Mouse (Mus musculus): ENCODE measurements around the gene Hcn3.

GRCm38 (mm10) chr3:89163123-89163522 is 3.1 kb upstream of the Hcn3 start:
- TF ChIP-seq CTCF (IDR thresholded peaks at IDR 0.05; ENCODE audit: low read depth, low read length) (no peak), TAL1 (conservative IDR thresholded peaks at IDR 0.05; ENCODE audit: low read depth, low read length) (no peak), GATA2 (IDR thresholded peaks at IDR 0.05; ENCODE audit: borderline replicate concordance, low read depth, low read length) (no peak), GATA1 (IDR thresholded peaks at IDR 0.05; ENCODE audit: borderline replicate concordance, low read length) (no peak), POLR2AphosphoS5 (IDR thresholded peaks at IDR 0.05; ENCODE audit: insufficient replicate concordance, low read depth, low read length) (no peak)

Measured in G1E (cell line).